Mouse (Mus musculus) intestine, embryonic 16.5 days (tissue): ENCODE results near the gene Smarcc2. TPM values are rescaled to one million over a fixed set of nuclear protein-coding genes. Genes with fewer than 3 reads are reported as not detected.

Source experiments
- ATAC-seq: fragments of 200-750 bp; cut with Nextera tagmentation; 2 replicates; pipeline ENCODE4 v1.8.0; 2017; ENCODE audit warnings: moderate TSS enrichment, moderate library complexity
- H3K27ac ChIP-seq: fragments of 300-500 bp; sonication (generic); 2 replicates; pipeline ENCODE4 v1.5.1; 2014; ENCODE audit warnings: mild to moderate bottlenecking, low read length
- H3K27me3 ChIP-seq: fragments of 300-500 bp; sonication (generic); replicated peaks from 2 replicates; pipeline ENCODE4 v1.6.1; 2014; ENCODE audit warnings: low read length, control low read depth, mixed read lengths; ENCODE audit not compliant: control insufficient read depth, insufficient read depth
- H3K36me3 ChIP-seq: fragments of 300-500 bp; sonication (generic); 2 replicates; pipeline ENCODE4 v1.6.1; 2014; ENCODE audit warnings: low read length, control low read depth; ENCODE audit not compliant: control insufficient read depth, insufficient read depth
- H3K4me1 ChIP-seq: fragments of 300-500 bp; sonication (generic); 2 replicates; pipeline ENCODE4 v1.6.1; 2014; ENCODE audit warnings: low read length, control low read depth, mixed read lengths; ENCODE audit not compliant: control insufficient read depth, insufficient read depth
- H3K4me2 ChIP-seq: fragments of 300-500 bp; sonication (generic); 2 replicates; pipeline ENCODE4 v1.6.1; 2014; ENCODE audit warnings: low read depth, low read length, control low read depth
- H3K4me3 ChIP-seq: fragments of 300-500 bp; sonication (generic); 2 replicates; pipeline ENCODE4 v1.5.1; 2014; ENCODE audit warnings: mild to moderate bottlenecking, low read length
- H3K9ac ChIP-seq: fragments of 300-500 bp; sonication (generic); 2 replicates; pipeline ENCODE4 v1.6.1; 2014; ENCODE audit warnings: low read depth, low read length
- H3K9me3 ChIP-seq: fragments of 300-500 bp; sonication (generic); 2 replicates; pipeline ENCODE4 v1.6.1; 2016; ENCODE audit warnings: low read length, control low read depth; ENCODE audit not compliant: control insufficient read depth
- WGBS: fragments of 180-500 bp; shearing (Covaris S2); extraction: QIAGEN DNeasy Blood & Tissue Kit; methylation state at CpG from one replicate; pipeline ENCODE4 v1.1.7; 2014; 5-methylcytosine and 5-hydroxymethylcytosine counted together
- polyA plus RNA-seq: library from polyadenylated mRNA; unstranded; fragments of >200 nt; fragmentation: Nextera tagmentation; extraction: Ambion mirVana; gene quantifications from 2 replicates; pipeline ENCODE4 v1.2.1, GENCODE M21; 2015

The Smarcc2 gene
- polyA plus RNA-seq, 1 experiment from 2014 or later: 46.6 TPM

DNA sequence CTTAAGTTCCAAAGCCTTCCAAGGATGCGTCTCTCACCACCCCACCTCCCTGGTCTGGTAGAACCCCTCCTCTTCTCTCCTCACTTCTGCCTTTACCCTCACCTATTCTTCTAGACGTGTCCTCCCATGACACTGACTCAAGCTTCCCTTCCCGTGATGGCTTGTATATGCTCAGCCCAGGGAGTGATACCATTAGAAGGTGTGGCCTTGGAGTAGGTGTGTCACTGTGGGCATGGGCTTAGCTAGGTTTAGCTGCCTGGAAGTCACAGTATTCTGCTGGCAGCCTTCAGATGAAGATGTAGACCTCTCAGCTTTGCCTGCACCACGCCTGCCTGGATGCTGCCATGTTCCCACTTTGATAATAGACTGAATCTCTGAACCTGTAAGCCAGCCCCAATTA lies 56.0 kb downstream of the Smarcc2 start:
- H3K4me3 ChIP-seq: no peak overlapping the region
- no peak overlapping the region for H3K27ac ChIP-seq
- no peaks in the 10 kb centered on the region; the same call in 1 of the 2 replicates for H3K4me1 ChIP-seq
- no peak overlapping the region for H3K4me2 ChIP-seq
- peaks cover 10% of the 10 kb centered on the region; the same call in 1 of the 2 replicates for H3K36me3 ChIP-seq
- ATAC-seq: no peak
- H3K9ac ChIP-seq: no peak overlapping the region
- WGBS: 82% methylated on average over 4 of the region's 4 CpGs
- no peaks in the 10 kb centered on the region for H3K27me3 ChIP-seq
- no peaks in the 10 kb centered on the region for H3K9me3 ChIP-seq

GRCm38 (mm10) chr10:128516029-128516428 lies 57.0 kb downstream of the Smarcc2 start:
- Histone ChIP-seq H3K9me3 (no peaks in the 10 kb centered on the region), H3K27me3 (no peaks in the 10 kb centered on the region), H3K27ac (no peak overlapping the region), H3K9ac (peak overlapping the region; percentile 44; the same call in 1 of the 2 replicates), H3K36me3 (peaks cover 12% of the 10 kb centered on the region), H3K4me2 (peak overlapping the region; percentile 34), H3K4me1 (no peaks in the 10 kb centered on the region), H3K4me3 (no peak overlapping the region; the same call in 1 of the 2 replicates)
- 39% methylated on average over 20 of the region's 20 CpGs for WGBS
- ATAC-seq: peak; percentile 57

DNA sequence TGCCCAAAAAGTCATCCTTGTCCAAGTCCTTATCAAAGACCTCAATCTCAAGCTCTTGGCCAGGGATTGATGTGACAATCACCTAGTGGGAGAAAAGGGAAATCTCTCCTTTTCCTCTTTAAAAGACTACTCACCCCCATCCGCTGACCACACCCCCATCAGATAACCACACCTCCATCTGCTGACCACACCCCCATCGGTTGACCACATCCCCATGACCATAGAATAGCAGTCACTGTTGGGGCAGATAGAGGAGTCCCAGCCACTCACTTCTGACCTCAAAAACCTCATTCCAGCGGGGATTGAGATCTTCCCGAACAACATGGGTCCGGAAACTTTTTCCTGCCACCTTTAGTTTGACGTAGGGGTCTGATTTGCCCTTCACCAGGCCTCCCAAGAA lies 57.6 kb downstream of the Smarcc2 start:
- Histone ChIP-seq H3K4me3 (no peak overlapping the region), H3K4me1 (no peaks in the 10 kb centered on the region), H3K36me3 (peaks cover 12% of the 10 kb centered on the region), H3K9me3 (no peaks in the 10 kb centered on the region), H3K4me2 (no peak overlapping the region), H3K9ac (no peak overlapping the region), H3K27ac (no peak overlapping the region), H3K27me3 (no peaks in the 10 kb centered on the region)
- 43% methylated on average over 6 of the region's 6 CpGs for WGBS
- no peak for ATAC-seq

GRCm38 (mm10) chr10:128518833-128519232 lies 59.8 kb downstream of the Smarcc2 start:
- WGBS: 76% methylated on average over 7 of the region's 7 CpGs
- peaks cover under 1% of the 10 kb centered on the region; the same call in 1 of the 2 replicates for H3K4me1 ChIP-seq
- peaks cover 12% of the 10 kb centered on the region for H3K36me3 ChIP-seq
- H3K27ac ChIP-seq: no peak overlapping the region
- no peak overlapping the region for H3K4me3 ChIP-seq
- no peak overlapping the region for H3K4me2 ChIP-seq
- H3K9me3 ChIP-seq: no peaks in the 10 kb centered on the region
- no peaks in the 10 kb centered on the region for H3K27me3 ChIP-seq
- H3K9ac ChIP-seq: no peak overlapping the region
- no peak for ATAC-seq

DNA sequence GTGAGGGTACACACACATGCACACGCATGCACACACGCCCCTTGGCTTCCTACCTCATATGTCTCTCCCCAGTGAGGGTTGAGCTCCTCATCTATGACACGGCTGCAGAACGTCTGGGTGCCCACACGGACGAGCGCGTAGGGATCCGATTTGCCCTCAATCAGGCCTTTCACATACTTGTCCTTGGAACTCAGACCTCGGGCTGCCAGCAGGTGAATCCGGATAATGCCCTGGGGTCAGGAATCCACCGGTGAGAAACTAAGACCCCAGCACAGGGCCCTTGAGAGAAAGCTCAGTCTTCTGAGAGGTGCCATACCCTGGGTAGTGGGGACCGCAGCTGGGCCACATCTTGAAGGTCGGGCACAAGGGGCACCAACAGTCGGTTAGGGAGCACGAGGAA lies 61.5 kb downstream of the Smarcc2 start:
- Histone ChIP-seq H3K27ac (no peak overlapping the region), H3K36me3 (peaks cover 11% of the 10 kb centered on the region), H3K9me3 (no peaks in the 10 kb centered on the region), H3K4me1 (peaks cover 8% of the 10 kb centered on the region), H3K4me3 (no peak overlapping the region), H3K27me3 (no peaks in the 10 kb centered on the region), H3K9ac (no peak overlapping the region), H3K4me2 (no peak overlapping the region)
- ATAC-seq: no peak
- WGBS: 89% methylated on average over 16 of the region's 16 CpGs

GRCm38 (mm10) chr10:128522351-128522750 lies 63.3 kb downstream of the Smarcc2 start:
- H3K9me3 ChIP-seq: no peaks in the 10 kb centered on the region
- peaks cover 10% of the 10 kb centered on the region for H3K36me3 ChIP-seq
- peaks cover 10% of the 10 kb centered on the region for H3K4me1 ChIP-seq
- no peak overlapping the region for H3K27ac ChIP-seq
- H3K4me2 ChIP-seq: no peak overlapping the region
- H3K4me3 ChIP-seq: no peak overlapping the region
- H3K27me3 ChIP-seq: no peaks in the 10 kb centered on the region
- no peak overlapping the region for H3K9ac ChIP-seq
- WGBS: 77% methylated on average over 6 of the region's 6 CpGs
- ATAC-seq: no peak

DNA sequence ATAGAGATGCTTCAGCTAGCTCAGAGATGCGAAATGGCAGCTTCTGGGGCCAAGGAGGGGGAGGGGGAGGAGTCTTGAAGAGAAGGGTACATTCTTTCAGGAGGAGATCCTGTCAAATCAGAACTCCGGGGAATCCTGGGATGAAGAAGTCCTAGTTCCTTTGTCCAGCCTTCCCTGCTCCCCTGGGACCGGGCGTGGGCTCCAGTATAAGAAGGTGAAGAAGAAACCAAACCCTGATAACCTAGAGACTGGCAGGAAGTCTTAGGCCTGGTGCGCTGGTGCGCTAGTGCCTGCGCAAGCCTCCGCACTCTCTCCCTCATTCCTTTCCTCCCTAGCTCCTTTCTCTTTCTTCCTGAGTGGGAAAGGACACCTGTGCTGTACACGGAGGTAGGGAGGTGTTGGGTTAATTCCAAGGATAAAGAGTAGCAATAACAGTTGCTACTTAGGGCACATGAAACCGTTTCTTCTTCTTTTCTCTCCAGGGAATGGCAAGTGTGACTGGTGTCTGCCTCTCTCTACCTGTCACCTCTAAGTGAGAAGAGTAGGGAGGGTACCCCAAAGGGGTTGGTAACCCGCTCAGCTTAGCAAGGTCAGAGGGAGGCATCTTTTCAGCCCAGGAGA lies 65.2 kb downstream of the Smarcc2 start:
- 27% methylated on average over 11 of the region's 11 CpGs for whole genome bisulfite sequencing
- Histone ChIP-seq H3K4me1 (peaks cover 10% of the 10 kb centered on the region), H3K27ac (peak overlapping the region; percentile 88; the same call in 1 of the 2 replicates), H3K4me3 (peak overlapping the region; percentile 91), H3K27me3 (no peaks in the 10 kb centered on the region), H3K9me3 (no peaks in the 10 kb centered on the region), H3K36me3 (peaks cover 6% of the 10 kb centered on the region), H3K4me2 (peak overlapping the region; percentile 98), H3K9ac (peak overlapping the region; percentile 89)
- ATAC-seq: no peak

DNA sequence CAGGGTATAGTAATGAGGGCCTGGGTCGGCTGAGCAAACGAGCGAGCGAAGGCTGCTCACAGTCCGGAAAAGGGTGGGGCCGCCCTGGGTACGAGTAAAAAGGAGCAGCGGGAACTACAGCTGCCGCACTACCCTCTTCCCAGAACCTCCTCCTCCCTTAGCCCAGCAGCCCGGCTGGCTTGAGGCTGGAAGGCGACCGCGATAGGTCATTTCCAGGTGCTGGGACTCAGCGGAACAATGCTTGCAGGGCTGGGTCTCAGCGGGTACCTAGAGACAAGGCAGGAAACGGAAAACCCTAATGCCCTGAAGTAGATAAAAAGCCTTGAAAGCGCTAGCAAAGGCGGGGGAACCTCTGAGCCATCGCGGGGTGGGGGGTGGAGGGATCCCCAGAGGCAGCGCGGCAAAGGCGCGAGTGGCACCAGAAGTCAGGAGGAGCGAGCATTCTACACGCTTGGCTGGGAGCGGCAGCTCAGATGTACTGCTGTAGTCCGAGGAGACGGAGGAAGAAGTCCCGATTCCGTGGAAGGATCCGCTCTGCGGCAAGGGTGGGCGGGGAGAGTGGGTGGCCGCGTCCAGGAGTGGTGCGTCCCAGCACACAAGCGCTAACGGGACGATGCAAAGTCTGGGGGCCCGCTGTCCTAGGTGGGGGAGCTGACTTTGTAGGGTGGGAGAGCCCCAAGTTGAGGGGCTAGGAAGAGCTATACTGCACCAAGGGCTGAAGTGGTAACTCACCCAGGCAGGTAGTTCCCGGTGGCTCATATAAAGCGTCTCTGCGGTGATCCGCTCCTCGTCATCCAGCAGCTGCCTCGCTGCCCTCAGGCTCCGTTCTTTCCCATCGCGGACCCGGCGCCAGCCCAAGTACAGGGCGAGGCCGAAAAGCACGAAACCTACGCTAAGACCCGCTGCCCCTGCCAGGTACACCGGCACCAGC lies 65.9 kb downstream of the Smarcc2 start:
- peak overlapping the region; percentile 98 for H3K4me2 ChIP-seq
- H3K4me3 ChIP-seq: peak overlapping the region; percentile 91
- H3K36me3 ChIP-seq: peaks cover 6% of the 10 kb centered on the region
- no peaks in the 10 kb centered on the region for H3K9me3 ChIP-seq
- under 1% methylated on average over 58 of the region's 58 CpGs for WGBS
- peak overlapping the region; percentile 88 for H3K27ac ChIP-seq
- H3K9ac ChIP-seq: peak overlapping the region; percentile 89
- no peaks in the 10 kb centered on the region for H3K27me3 ChIP-seq
- peaks cover 10% of the 10 kb centered on the region for H3K4me1 ChIP-seq
- ATAC-seq: peak; percentile 60

DNA sequence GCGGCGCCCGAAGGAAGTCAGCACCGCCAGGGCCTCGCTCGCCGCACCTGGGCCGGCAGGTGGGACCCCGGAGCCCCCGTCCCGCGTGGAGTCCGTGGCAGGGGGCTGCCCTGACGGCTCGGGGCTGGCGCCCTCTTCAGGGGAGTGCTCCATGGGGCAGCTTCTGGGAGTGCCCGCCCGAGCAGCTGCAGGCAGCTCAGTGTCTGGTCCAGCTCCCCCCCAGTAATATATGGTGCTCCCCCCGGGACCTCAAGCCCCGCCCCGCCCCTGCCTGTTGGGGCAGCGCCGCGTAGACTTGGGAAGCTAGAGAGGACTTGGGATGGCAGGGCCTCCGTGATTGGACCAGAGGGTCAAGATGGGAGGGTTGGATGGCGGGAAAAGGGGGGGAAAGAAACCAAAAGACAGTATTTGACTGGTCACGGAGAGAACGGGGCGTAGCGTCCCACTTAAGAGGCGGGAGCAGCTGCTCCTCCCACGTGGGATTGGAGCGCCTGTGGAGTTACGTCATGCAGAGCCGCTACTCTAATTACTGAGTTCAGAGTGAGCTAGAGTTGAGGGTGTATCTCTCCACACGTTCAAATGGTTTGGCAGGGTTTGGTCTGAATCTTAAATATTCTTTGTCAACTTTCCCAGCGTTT lies 66.7 kb downstream of the Smarcc2 start, which contains the start of gene Esyt1:
Gene Esyt1, minus strand, starts transcription at position 201 of the 638 bp plus-strand sequence.
- under 1% methylated on average over 37 of the region's 37 CpGs for WGBS
- Histone ChIP-seq H3K27ac (peak within 1 kb of the TSS; percentile 88), H3K4me1 (peaks cover 10% of the 10 kb centered on the region), H3K27me3 (no peaks in the 10 kb centered on the region), H3K4me3 (peak within 1 kb of the TSS; percentile 91), H3K9me3 (no peaks in the 10 kb centered on the region), H3K36me3 (no peaks in the 10 kb centered on the region), H3K4me2 (peak within 1 kb of the TSS; percentile 98), H3K9ac (peak within 1 kb of the TSS; percentile 89)
- peak; percentile 98 for ATAC-seq
